Mouse (Mus musculus): Measurements from ENCODE around the gene Pebp1. TPM values are rescaled to one million over a fixed set of nuclear protein-coding genes. Genes with fewer than 3 reads are reported as not detected.

The Pebp1 gene
- polyA plus RNA-seq (2014; fragmentation: Illumina TruSeq; extraction: RNeasy Lipid Tissue Mini Kit (QIAGEN cat#74804); ENCODE audit: low read depth, low replicate concordance) = 20.9 TPM

DNA sequence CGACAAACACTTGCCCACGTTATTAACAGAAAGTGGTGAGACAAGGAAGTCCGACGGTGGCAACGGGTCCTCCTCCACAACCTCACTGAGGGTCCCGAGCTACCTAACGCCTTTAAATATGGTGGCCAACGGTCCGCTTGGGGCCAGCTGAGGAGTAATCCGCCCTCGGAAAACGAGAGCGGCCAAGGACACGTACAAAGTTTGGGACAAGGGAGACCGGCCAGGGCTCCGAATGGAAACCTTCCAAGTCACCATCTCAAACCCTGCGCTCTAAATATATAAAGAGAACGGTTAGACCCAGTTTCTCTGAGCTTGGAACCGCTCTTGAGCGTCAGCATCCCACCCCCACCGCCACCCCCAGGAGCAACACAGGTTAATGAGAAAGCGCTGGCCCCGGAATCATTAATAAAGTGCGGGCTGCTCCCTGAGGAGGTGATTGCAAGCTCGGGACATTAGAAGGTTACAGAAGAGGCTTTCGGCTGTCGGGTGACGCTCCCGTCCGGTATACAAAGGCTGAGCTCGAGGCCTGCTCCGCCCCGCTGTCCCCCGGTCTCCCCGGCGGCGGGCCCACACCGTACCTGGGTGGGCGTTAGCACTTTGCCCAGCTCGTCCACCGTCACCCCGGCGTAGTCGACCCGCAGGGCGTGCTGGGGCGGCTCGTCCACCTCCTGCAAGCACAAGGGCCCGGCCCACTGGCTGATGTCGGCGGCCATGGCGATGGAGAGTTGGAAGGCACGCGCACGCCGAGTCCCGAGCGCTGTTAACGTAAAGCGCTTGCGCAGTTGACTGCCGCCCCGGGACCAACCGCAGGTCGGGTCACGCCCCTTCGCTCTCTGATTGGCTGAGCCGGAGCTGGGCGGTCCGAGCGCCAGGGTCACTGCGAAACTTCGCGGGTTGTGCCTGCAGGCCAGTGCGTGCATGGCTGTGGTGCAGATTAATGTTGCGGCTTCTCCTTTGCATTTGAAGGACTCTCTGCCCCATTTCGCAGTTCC, at the start of gene Pebp1:
TSS of gene Pebp1 (minus strand) at position 795 of the 992 bp plus-strand sequence.

GRCm38 (mm10) chr5:117318741-117319629, 31.6 kb upstream of the Pebp1 start, which contains the start of gene Vsig10:
TSS of gene Vsig10 (plus strand) at chr5:117319083.

Other genes with a start within 250 kb of the Pebp1 start
- 30.8 TPM for gene Suds3, start 171.5 kb downstream of the Pebp1 start, polyA plus RNA-seq (2014; fragmentation: Illumina TruSeq; extraction: RNeasy Lipid Tissue Mini Kit (QIAGEN cat#74804); ENCODE audit: low read depth, low replicate concordance)
- gene Taok3, start 167.5 kb downstream of the Pebp1 start, polyA plus RNA-seq (2014; fragmentation: Illumina TruSeq; extraction: RNeasy Lipid Tissue Mini Kit (QIAGEN cat#74804); ENCODE audit: low read depth, low replicate concordance) = 43.0 TPM
- gene Vsig10, start 31.5 kb upstream of the Pebp1 start, polyA plus RNA-seq (2014; fragmentation: Illumina TruSeq; extraction: RNeasy Lipid Tissue Mini Kit (QIAGEN cat#74804); ENCODE audit: low read depth, low replicate concordance) = 105 TPM
- gene Wsb2, start 69.7 kb upstream of the Pebp1 start, polyA plus RNA-seq (2014; fragmentation: Illumina TruSeq; extraction: RNeasy Lipid Tissue Mini Kit (QIAGEN cat#74804); ENCODE audit: low read depth, low replicate concordance) = 15.4 TPM
- gene Rfc5, start 101.4 kb upstream of the Pebp1 start, polyA plus RNA-seq (2014; fragmentation: Illumina TruSeq; extraction: RNeasy Lipid Tissue Mini Kit (QIAGEN cat#74804); ENCODE audit: low read depth, low replicate concordance) = 2.8 TPM
- gene Ksr2, start 126.4 kb upstream of the Pebp1 start, polyA plus RNA-seq (2014; fragmentation: Illumina TruSeq; extraction: RNeasy Lipid Tissue Mini Kit (QIAGEN cat#74804); ENCODE audit: low read depth, low replicate concordance) = 0.16 TPM